Mouse (Mus musculus) heart, postnatal 36 days (tissue): ENCODE data around the gene Dcaf4. TPM values are rescaled to one million over a fixed set of nuclear protein-coding genes. Genes with fewer than 3 reads are reported as not detected.
A peak's percentile ranks its signal among the peaks of the same experiment; 100 is the strongest.

Source experiments
- DNase-seq, 2 experiments: peaks; one replicate each; pipeline ENCODE4 v3.0.0; 2021 to 2022
- intact Hi-C: fragments of 180-260 bp; cut with DNase I; formaldehyde crosslinking; loops from one replicate; pipeline ENCODE4 v1.15.1; 2025
- total RNA-seq, 2 experiments: library from RNA; stranded (reverse); gene quantifications; 2 replicates each; pipeline ENCODE4 v1.2.3; 2021

Gene Dcaf4
- total RNA-seq, 2 experiments from 2014 or later, result 14.8 to 17.7 TPM

DNA sequence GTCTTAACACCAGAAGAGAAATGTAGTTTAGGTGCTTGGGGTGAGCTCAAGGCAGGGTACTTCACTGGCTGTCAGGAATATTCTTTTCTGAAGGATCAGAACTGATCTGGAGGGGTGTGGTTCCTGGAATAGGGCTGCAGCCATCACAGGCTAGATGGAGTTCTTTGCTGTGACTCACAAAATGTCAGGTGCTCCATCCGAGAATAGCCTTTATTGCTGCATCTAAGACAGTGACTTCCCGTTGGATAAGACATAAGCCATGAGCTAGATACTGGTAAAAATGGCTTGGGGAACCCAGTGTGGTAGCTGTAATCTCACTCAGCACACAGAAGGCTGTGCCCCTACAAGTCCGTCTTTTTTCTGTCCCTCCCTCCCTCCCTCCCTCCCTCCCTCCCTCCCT, 13.9 kb downstream of the Dcaf4 start:
- no peak for DNase-seq
- intact Hi-C loops, result no loop called here

GRCm38 (mm10) chr12:83535428-83535827, 15.2 kb downstream of the Dcaf4 start:
- intact Hi-C loops, result no loop called here
- DNase-seq, result no peak

DNA sequence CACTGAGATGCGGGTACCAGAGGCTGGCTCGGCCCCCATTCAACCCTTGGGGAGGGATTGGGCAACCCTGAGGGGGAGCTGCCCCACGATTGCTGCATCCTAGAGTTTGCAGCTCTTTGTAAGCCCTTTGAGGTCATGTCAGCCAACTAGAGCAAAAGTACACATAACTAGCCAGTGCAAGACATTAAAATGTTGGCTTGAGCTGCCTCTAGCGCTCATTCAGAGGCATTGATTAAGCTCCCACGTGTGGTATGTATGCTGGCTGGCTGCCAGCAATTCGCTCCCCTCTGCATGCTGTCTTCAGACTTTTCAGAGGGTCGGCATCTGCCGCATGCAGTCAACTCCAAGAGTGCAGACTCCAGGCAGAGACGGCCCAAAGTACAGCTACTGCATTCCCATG, 15.8 kb downstream of the Dcaf4 start:
- intact Hi-C loops, result no loop called here

GRCm38 (mm10) chr12:83543997-83544396, 23.7 kb downstream of the Dcaf4 start:
- DNase-seq, result no peak
- intact Hi-C loops, result no loop called here

More for the DNA sequence above, 15.8 kb downstream of the Dcaf4 start:
- no peak for DNase-seq

DNA sequence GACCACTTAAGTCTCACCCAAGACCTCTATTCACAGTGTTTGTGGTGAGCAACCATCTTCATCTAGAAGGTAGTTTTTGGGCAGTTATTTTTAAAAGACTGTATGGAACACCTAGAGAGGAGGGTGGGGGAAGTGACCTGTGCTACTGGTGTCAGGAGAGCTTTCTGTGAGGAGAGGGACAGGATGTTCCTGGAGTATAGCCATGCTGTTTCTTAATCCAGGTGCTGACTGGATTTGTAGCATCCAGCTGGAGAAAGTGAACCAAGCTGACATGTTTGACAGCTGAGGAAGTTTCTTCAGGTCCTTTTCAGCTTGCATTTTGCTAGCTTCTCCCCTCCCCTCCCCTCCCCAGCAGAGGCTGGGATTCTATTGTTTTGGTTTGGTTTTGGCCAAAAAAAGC, 24.5 kb downstream of the Dcaf4 start:
- intact Hi-C loops, result no loop called here
- DNase-seq, result no peak

- DNase-seq, result no peak
- intact Hi-C loops, result no loop called here
Observed at GRCm38 (mm10) chr12:83551305-83551704, 31.0 kb downstream of the Dcaf4 start.

DNA sequence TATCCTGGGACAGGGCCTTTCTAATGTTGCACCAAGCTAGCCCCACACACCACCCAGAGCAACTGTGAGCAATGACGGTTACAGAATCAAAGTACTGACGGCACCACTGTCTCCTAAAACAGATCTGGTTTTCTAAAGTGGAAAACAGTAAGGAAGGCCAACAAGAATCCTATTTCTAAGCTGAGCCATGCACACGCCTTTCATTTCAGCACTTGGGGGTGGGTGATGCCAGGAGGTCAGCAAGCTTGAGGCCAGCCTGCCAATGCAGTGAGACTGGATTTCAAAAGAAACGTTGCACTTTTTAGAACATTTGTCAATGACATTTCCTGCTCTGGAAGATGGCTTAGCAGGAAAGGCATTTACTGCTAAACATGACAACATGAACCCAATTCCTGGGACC, 33.5 kb downstream of the Dcaf4 start:
- intact Hi-C loops, result no loop called here
- DNase-seq, result no peak

DNA sequence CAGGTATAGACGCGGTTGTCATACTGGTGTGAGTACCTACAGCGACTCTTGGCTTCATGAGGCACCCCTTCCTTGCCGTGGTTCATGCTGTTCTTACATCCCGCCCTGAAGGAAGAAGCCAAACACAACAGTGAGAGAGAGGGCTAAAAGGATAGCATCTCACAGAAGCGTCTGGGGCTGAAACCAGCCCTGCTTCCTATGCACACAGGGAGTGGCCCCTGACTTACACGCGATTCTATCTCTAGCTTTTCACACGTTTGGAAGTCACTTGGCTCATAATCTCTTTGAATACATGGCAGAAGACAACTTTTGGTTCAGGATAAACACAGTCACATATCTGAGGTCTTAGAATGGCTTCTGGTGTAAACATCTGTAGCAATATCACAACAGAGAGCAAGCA, 35.3 kb downstream of the Dcaf4 start:
- DNase-seq, result no peak
- intact Hi-C loops, result no loop called here

- DNase-seq, result no peak
- intact Hi-C loops, result no loop called here
Observed at GRCm38 (mm10) chr12:83558496-83558895, 38.2 kb downstream of the Dcaf4 start.

- no peak for DNase-seq
- intact Hi-C loops, result no loop called here
Observed at GRCm38 (mm10) chr12:83560189-83560588, 39.9 kb downstream of the Dcaf4 start.

GRCm38 (mm10) chr12:83562589-83562988, 42.3 kb downstream of the Dcaf4 start:
- no peak for DNase-seq
- intact Hi-C loops, result no loop called here

DNA sequence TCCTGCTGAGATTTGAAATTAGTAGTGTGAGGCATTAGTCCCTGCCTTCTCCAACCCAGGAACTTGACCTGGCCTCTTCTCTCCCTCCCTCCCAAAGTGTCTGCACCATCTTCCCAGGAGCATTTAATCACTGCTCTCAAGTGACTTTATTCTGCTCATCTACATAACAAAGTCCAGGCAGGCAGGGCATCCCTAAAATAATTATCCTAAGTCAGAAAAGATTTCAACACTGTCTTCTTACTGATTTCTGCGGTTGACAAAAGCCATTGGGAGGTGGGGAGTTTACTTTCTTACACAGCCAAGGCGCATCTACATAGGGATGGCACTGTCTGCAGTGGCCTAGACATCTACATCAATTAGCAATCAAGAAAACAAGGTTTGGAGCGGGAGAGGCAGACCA, 49.6 kb downstream of the Dcaf4 start:
- intact Hi-C loops, result no loop called here
- no peak for DNase-seq

- DNase-seq, result no peak
- intact Hi-C loops, result no loop called here
Observed at GRCm38 (mm10) chr12:83572717-83573116, 52.5 kb downstream of the Dcaf4 start.

DNA sequence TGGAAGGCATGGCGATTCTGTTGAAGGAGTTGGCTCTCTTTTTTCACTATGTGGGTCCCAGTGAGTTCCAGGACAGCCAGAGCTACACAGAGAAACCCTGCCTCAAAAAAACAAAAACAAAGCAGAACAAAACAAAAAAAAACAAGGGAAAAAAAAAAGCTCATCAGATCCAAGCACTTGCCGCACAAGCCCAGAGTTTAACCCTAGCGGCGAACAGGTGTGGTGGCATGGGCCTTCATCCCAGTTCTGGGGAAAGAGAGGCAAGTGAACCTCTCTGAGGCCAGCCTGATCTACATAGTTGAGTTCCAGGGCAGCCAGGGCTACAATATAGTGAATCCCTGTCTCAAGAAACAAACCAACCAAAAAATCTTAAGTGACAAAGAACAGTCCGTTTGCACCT, 57.2 kb downstream of the Dcaf4 start:
- DNase-seq, result no peak
- intact Hi-C loops, result no loop called here

DNA sequence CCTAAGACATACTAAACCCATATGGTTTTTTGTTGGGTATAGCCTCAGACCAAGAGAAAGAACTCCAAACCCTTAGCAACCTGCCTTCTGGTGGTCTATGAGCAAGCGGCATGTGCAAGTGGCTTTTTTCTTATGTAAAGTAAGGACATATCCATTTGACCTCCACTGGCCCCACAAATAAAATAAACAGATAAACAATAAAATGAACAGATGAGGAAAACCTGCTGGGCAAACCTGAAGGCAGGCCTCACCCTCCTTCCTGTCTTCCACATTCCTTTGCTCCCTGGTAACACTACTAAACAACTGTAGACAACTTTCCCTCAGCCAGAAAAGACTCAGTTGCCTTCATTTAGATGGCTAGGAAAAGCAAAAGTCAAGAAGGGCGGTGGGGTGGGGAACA, 58.1 kb downstream of the Dcaf4 start:
- no peak for DNase-seq
- intact Hi-C loops, result no loop called here

- intact Hi-C loops, result no loop called here
- DNase-seq, result peak in 1 of 2 experiments; percentile 38
Observed at GRCm38 (mm10) chr12:83578896-83579569, 58.8 kb downstream of the Dcaf4 start.

DNA sequence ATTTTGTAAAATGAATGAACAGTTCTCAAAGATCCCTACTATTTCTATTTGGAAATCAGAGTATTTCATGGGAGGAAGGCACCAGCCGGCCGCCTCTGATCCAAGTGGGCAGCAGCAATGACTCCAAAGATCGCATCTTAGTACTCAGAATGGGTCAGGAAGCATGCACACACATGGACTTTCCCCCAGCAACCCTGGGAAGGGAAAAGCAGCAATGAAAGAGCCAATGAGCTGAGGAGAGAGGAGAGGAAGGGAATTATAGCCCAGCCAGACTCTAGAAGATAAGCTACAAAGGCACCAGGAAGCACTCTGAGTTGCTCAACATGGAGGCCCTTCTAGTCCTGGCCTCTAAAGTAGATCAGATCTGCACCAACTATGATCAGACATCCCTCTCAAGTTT, 60.0 kb downstream of the Dcaf4 start:
- intact Hi-C loops, result no loop called here
- no peak for DNase-seq

GRCm38 (mm10) chr12:83582106-83582505, 61.8 kb downstream of the Dcaf4 start:
- no peak for DNase-seq
- intact Hi-C loops, result no loop called here

DNA sequence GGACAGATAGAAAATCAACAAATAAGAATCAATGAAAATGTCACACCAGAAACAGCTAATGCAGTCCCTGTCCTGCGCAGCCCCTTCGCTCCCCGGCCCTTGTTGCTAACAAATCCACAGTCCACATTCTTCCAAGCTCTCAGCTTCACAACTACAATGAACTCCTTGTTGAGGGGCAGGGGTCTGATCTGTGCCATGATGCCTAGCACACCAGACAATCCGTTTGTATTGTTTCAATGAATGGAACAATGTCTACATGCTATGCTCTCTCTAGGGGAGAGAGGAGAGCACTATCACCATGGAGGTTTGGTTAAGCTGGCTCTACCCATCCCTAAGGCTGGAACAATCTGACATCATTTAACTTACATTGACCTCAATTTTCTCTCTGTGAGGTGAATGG, 62.5 kb downstream of the Dcaf4 start:
- intact Hi-C loops, result no loop called here
- no peak for DNase-seq

DNA sequence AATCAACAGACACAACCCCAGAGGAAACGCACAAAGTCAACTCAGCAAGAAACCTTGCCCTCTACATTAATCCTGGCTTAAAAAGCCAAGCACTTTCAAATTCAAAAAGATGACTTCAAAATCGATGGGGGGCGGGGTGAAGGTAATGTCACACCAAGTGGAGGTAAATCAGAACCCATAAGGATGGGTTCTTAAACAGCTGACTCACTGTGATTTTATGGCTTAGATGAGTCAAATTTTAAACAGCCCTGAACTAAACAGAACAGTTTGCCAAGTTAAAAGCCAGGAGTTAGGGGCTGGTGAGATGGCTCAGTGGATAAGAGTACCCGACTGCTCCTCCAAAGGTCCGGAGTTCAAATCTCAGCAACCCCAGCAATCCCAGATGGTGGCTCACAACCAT, 66.4 kb downstream of the Dcaf4 start:
- intact Hi-C loops, result no loop called here
- no peak for DNase-seq
